Mouse (Mus musculus) liver, embryonic 14.5 days (tissue): ENCODE measurements around the gene Tmigd1. TPM values are rescaled to one million over a fixed set of nuclear protein-coding genes. Genes with fewer than 3 reads are reported as not detected.
"Not testable (repeated sequence)": the region's sequence is repeated elsewhere in the genome, so short reads cannot be mapped to it uniquely, and the experiment has no call there.

Experiments used
- ATAC-seq: fragments of 200-750 bp; cut with Nextera tagmentation; 2 replicates; pipeline ENCODE4 v1.8.0; 2017; ENCODE audit warnings: moderate number of reproducible peaks, mild to moderate bottlenecking, moderate library complexity; ENCODE audit not compliant: insufficient read depth
- DNase-seq, 3 experiments: peaks; one replicate each; pipeline ENCODE4 v3.0.0-alpha.2; 2012 to 2013; ENCODE audit warnings: low read depth in 3 of 3, low spot score in 3 of 3
- H3K27ac ChIP-seq: fragments of 300-500 bp; sonication (generic); 2 replicates; pipeline ENCODE4 v1.5.1; 2014; ENCODE audit warnings: moderate library complexity, mild to moderate bottlenecking, control low read depth, inconsistent platforms
- H3K27me3 ChIP-seq: fragments of 300-500 bp; sonication (generic); 2 replicates; pipeline ENCODE4 v1.6.1; 2014; ENCODE audit warnings: mild to moderate bottlenecking, low read length, moderate library complexity; ENCODE audit not compliant: control insufficient read depth, insufficient read depth
- H3K36me3 ChIP-seq: fragments of 300-500 bp; sonication (generic); replicated peaks from 2 replicates; pipeline ENCODE4 v1.6.1; 2014; ENCODE audit warnings: low read depth; ENCODE audit not compliant: control insufficient read depth, insufficient read depth
- H3K4me1 ChIP-seq, 2 experiments: fragments of 200-500 bp in 1 of 2; fragments of 300-500 bp in 1 of 2; sonication (generic) in 1 of 2; replicated peaks; 2 replicates each; pipeline ENCODE4 v1.6.1; 2012 to 2014; ENCODE audit warnings: antibody characterized with exemption in 1 of 2, inconsistent platforms in 1 of 2, low read length in 1 of 2; ENCODE audit not compliant: control insufficient read depth in 2 of 2, insufficient read depth in 2 of 2
- H3K4me2 ChIP-seq: fragments of 300-500 bp; sonication (generic); 2 replicates; pipeline ENCODE4 v1.6.1; 2014; ENCODE audit warnings: low read depth, mild to moderate bottlenecking, control low read depth, moderate library complexity
- H3K4me3 ChIP-seq, 2 experiments: fragments of 200-500 bp in 1 of 2; fragments of 300-500 bp in 1 of 2; sonication (generic) in 1 of 2; 2 replicates each; pipeline ENCODE4 v1.5.1; 2012 to 2014; ENCODE audit warnings: low read depth in 2 of 2, low read length in 2 of 2, mild to moderate bottlenecking in 2 of 2, control low read depth in 1 of 2, inconsistent platforms in 1 of 2, moderate library complexity in 1 of 2; ENCODE audit not compliant: insufficient read depth in 1 of 2
- H3K9ac ChIP-seq: fragments of 300-500 bp; sonication (generic); replicated peaks from 2 replicates; pipeline ENCODE4 v1.6.1; 2014; ENCODE audit warnings: mild to moderate bottlenecking, control low read depth, moderate library complexity
- H3K9me3 ChIP-seq: fragments of 300-500 bp; sonication (generic); 2 replicates; pipeline ENCODE4 v1.6.1; 2016; ENCODE audit warnings: low read length, mixed read lengths; ENCODE audit not compliant: control insufficient read depth
- CTCF ChIP-seq: IDR thresholded peaks from 2 replicates; pipeline ENCODE4 v1.5.1; 2016; ENCODE audit warnings: antibody characterized with exemption, low read depth, control low read depth
- EP300 ChIP-seq: IDR thresholded peaks from 2 replicates; pipeline ENCODE4 v1.6.1; 2016; ENCODE audit warnings: antibody characterized with exemption, low read depth
- WGBS: fragments of 180-500 bp; shearing (Covaris S2); extraction: QIAGEN DNeasy Blood & Tissue Kit; methylation state at CpG from one replicate; pipeline ENCODE4 v1.1.7; 2014; ENCODE audit not compliant: insufficient replicate concordance; 5-methylcytosine and 5-hydroxymethylcytosine counted together
- polyA plus RNA-seq, 2 experiments: library from polyadenylated mRNA; depleted of rRNA in 1 of 2; stranded (reverse) in 1 of 2; unstranded in 1 of 2; fragments of >200 nt; fragmentation: Nextera tagmentation in 1 of 2; extraction: Ambion mirVana in 1 of 2; gene quantifications; 2 replicates each; pipeline versions ENCODE4 v1.2.1 to v1.2.3; 2012 to 2014

The Tmigd1 gene
- polyA plus RNA-seq, 2 experiments: not detected

DNA sequence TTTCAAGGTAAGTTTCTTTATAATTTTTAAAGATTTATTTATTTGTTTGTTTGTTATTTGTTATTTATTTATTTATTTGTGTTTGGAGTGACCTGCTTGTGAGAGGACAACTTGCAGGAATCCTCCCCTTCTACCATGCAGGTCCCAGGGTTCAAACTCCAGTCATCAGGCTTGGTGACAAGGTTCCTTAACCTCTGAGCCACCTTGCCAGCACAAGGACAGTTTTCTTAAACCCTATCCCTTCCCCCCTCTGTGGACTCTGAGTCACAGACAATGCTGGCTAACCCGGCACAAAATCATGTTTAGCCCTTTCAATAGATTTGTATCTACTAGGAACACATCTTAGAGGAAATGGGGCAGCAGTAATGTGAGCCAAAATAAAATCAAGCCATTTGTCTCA, 18.6 kb downstream of the Tmigd1 start:
- H3K27me3 ChIP-seq: no peaks in the 10 kb centered on the region
- no peak for DNase-seq
- no peak for ATAC-seq
- H3K4me3 ChIP-seq: no peak overlapping the region
- no peak overlapping the region for H3K9ac ChIP-seq
- H3K4me2 ChIP-seq: no peak overlapping the region
- TF ChIP-seq CTCF (no peak), EP300 (no peak)
- no peaks in the 10 kb centered on the region for H3K9me3 ChIP-seq
- H3K4me1 ChIP-seq: no peaks in the 10 kb centered on the region; a peak in 1 of 4 replicates
- H3K36me3 ChIP-seq: no peaks in the 10 kb centered on the region
- 59% methylated on average over 1 of the region's 1 CpGs for WGBS
- H3K27ac ChIP-seq: no peak overlapping the region

GRCm38 (mm10) chr11:76924759-76925236, 22.8 kb downstream of the Tmigd1 start, which contains the start of gene Blmh:
Blmh (plus strand) TSS chr11:76924809.
- Histone ChIP-seq H3K4me1 (no peaks in the 10 kb centered on the region; a peak in 1 of 4 replicates), H3K4me3 (no peak within 1 kb of the TSS), H3K27ac (no peak within 1 kb of the TSS), H3K27me3 (no peaks in the 10 kb centered on the region), H3K9ac (no peak within 1 kb of the TSS), H3K9me3 (no peaks in the 10 kb centered on the region), H3K4me2 (no peak within 1 kb of the TSS), H3K36me3 (no peaks in the 10 kb centered on the region)
- ATAC-seq (no peak), DNase-seq (no peak)
- 54% methylated on average over 6 of the region's 6 CpGs for WGBS
- TF ChIP-seq CTCF: no peak
- TF ChIP-seq EP300: no peak

- not testable (repeated sequence) for H3K27ac ChIP-seq, H3K36me3 ChIP-seq, H3K4me2 ChIP-seq, H3K9ac ChIP-seq, H3K4me1 ChIP-seq, H3K9me3 ChIP-seq, DNase-seq, H3K27me3 ChIP-seq, ATAC-seq, H3K4me3 ChIP-seq
- WGBS: 69% methylated on average over 8 of the region's 8 CpGs
These were observed 26.6 kb downstream of the Tmigd1 start for GRCm38 (mm10) chr11:76928586-76928985.

GRCm38 (mm10) chr11:76933209-76933608, 31.2 kb downstream of the Tmigd1 start:
- H3K4me1 ChIP-seq: no peaks in the 10 kb centered on the region
- H3K4me2 ChIP-seq: no peak overlapping the region
- no peak overlapping the region for H3K27ac ChIP-seq
- H3K9me3 ChIP-seq: no peaks in the 10 kb centered on the region
- no peaks in the 10 kb centered on the region for H3K27me3 ChIP-seq
- TF ChIP-seq CTCF (peak; percentile 30; the same call in 1 of the 2 replicates), EP300 (no peak)
- 50% methylated on average over 3 of the region's 3 CpGs for WGBS
- DNase-seq (no peak), ATAC-seq (no peak)
- no peaks in the 10 kb centered on the region for H3K36me3 ChIP-seq
- no peak overlapping the region for H3K9ac ChIP-seq
- no peak overlapping the region for H3K4me3 ChIP-seq

GRCm38 (mm10) chr11:76936578-76936977, 34.6 kb downstream of the Tmigd1 start:
- no peak overlapping the region for H3K27ac ChIP-seq
- no peak overlapping the region for H3K4me3 ChIP-seq
- H3K36me3 ChIP-seq: no peaks in the 10 kb centered on the region
- no peaks in the 10 kb centered on the region for H3K9me3 ChIP-seq
- no peaks in the 10 kb centered on the region for H3K27me3 ChIP-seq
- no peak overlapping the region for H3K9ac ChIP-seq
- no peaks in the 10 kb centered on the region for H3K4me1 ChIP-seq
- DNase-seq: no peak
- H3K4me2 ChIP-seq: no peak overlapping the region
- 64% methylated on average over 5 of the region's 5 CpGs for WGBS
- ATAC-seq: no peak
- no peak for TF ChIP-seq CTCF
- TF ChIP-seq EP300: no peak
